Mouse (Mus musculus) layer of hippocampus, postnatal 14 days (tissue): ENCODE measurements around the gene Gys1. TPM values are rescaled to one million over a fixed set of nuclear protein-coding genes. Genes with fewer than 3 reads are reported as not detected.
"Not testable (repeated sequence)": the region's sequence is repeated elsewhere in the genome, so short reads cannot be mapped to it uniquely, and the experiment has no call there.

ENCODE experiments used
- DNase-seq, 2 experiments: peaks; one replicate each; pipeline ENCODE4 v3.0.0; 2021 to 2022; ENCODE audit warnings: low spot score in 2 of 2, mixed read lengths in 1 of 2
- long read RNA-seq, 2 experiments: library from polyadenylated mRNA; stranded (forward); transcript quantifications; one replicate each; pipeline ENCODE4 v2.0.0; 2021
- total RNA-seq, 2 experiments: library from RNA; stranded (reverse); gene quantifications; 2 replicates each; pipeline ENCODE4 v1.2.3; 2021

The Gys1 gene
- 10 to 100 TPM; 17.7 to 18.7 TPM for total RNA-seq
- long read RNA-seq, experiment 1, transcript Gys1-201 (16 exons, 3,678 nt) = major isoform, 5 of 13 reads
- long read RNA-seq, experiment 1, partial matches to known transcripts = 5 of 13 reads
- long read RNA-seq, experiment 1, other reads (novel, unspliced or antisense) = 3 of 13 reads
- long read RNA-seq, experiment 2, transcript Gys1-201 (16 exons, 3,678 nt) = major isoform, 5 of 17 reads
- long read RNA-seq, experiment 2, partial matches to known transcripts = 8 of 17 reads
- long read RNA-seq, experiment 2, other reads (novel, unspliced or antisense) = 4 of 17 reads

GRCm38 (mm10) chr7:45434203-45435015 lies at the start of gene Gys1:
Gene Gys1 (plus strand): TSS chr7:45434844.
- DNase-seq = peak; percentile 100

DNA sequence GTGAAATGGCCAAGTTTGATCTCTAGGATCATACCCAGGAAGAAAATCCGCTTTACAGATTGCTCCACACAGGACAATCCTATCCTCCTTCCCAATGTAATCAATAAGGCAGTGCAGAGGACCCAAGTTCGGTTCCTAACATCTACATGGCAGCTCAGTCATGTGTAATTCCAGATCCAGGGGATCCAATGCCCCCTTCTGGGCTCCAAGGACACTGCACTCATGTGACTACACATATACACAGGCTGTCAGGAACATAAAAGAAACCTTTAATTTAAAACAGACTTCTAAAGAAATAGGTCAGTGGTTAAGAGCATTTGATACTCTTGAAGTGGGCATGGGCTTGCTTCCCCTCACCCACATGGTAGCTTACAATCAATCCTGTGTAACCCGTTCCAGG lies 48.6 kb upstream of the Gys1 start:
- no peak for DNase-seq

DNA sequence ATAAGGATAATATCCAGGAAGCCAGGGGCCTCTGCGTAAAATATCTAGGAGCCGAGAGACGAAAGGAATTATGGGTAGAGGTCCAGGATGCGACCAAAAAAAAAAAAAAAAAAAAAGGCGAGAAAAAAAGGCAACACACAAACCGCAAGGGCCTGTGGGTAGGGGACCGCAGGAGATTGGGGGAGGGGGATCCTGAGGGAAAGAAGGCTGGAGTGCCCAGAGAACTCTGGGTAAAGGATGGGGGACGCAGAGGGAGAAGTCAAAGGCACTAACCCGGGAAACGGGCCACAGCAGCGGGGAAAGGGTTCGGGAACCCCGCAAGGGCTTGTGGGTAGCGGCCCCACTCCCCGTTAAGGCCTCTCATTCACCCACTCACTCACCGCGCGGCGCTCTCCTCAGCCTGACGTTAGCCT lies 39.5 kb upstream of the Gys1 start:
- DNase-seq = no peak

GRCm38 (mm10) chr7:45395578-45396336 lies 38.9 kb upstream of the Gys1 start, which contains the start of gene Snrnp70:
Gene Snrnp70 (minus strand): TSS chr7:45395742.
- peak; percentile 100 for DNase-seq

- DNase-seq = not testable (repeated sequence)
These were observed 38.3 kb upstream of the Gys1 start for GRCm38 (mm10) chr7:45396337-45396775.

DNA sequence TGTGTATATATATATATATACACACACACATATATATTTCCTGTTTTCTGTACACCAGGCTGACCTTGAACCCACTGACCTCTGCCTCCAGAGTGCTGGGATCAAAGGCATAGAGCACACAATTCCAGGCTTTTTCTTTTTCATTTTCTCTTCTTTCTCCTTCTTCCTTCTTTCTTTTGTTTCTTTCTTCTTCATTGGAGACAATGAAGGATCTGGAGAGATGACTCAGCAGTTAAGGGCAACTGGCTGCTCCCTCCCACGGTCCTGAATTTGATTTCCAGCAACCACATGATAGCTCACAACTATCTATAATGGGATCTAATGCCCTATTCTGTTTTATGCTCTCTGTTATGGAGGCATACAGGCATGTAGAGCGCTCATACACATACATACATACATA lies 37.9 kb upstream of the Gys1 start:
- DNase-seq = no peak

DNA sequence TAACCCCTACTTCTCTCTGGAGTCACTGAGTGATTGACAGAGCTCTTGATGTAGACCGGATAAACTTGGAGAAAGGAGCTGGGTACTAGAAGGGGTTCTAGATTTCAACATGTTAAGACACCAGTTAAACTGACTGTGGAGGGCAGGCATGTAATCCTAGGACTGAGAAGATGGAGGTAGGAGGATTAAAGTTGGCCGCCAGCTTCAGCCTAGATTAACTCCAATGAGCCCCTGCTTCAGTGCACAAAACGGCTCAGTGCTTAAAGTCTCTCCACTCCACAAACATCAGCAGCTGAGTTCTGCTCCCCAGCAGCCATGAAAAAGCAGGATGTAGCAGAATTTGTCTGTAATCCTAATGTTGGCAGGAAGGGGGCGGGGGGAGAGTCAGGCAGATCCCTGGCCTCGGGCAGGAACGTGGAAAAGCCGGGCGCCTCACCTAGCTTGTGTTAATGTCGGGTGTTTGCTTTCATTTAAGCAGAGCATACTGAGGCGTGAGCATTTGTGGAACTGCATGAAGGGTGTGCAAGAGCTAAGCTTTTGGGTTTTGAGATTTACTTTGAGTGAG lies 33.0 kb upstream of the Gys1 start:
- DNase-seq = no peak

DNA sequence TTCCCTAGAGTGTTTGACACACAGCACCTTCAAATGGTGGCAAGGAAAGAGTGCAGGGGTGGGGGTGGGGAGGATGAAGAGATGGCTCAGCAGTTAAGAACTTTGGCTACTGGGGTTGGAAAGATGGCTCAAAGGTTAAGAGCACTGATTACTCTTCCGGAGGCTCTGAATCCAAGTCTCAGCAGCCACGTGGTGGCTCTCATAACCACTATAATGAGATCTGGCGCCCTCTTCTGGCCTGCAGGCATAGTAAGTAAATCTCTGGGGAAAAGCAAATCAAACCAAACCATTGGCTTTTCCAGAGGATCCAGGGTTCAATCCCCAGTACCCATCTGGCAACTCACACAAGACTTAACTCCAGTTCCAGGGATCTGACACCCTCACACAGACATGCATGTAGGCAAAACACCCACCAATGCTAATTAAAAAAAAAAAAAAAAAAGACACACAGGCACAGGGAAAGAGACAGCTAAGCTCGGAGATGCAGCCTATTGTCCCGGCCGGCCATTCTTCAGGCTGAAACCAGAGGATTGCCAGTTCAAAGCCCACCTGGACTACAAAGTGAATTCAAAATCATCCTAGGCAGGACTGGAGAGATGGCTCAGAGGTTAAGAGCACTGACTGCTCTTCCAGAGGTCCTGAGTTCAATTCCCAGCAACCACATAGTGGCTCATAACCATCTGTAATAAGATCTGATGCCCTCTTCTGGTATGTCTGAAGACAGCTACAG lies 30.9 kb upstream of the Gys1 start:
- peak in 1 of 2 experiments; percentile 31 for DNase-seq

DNA sequence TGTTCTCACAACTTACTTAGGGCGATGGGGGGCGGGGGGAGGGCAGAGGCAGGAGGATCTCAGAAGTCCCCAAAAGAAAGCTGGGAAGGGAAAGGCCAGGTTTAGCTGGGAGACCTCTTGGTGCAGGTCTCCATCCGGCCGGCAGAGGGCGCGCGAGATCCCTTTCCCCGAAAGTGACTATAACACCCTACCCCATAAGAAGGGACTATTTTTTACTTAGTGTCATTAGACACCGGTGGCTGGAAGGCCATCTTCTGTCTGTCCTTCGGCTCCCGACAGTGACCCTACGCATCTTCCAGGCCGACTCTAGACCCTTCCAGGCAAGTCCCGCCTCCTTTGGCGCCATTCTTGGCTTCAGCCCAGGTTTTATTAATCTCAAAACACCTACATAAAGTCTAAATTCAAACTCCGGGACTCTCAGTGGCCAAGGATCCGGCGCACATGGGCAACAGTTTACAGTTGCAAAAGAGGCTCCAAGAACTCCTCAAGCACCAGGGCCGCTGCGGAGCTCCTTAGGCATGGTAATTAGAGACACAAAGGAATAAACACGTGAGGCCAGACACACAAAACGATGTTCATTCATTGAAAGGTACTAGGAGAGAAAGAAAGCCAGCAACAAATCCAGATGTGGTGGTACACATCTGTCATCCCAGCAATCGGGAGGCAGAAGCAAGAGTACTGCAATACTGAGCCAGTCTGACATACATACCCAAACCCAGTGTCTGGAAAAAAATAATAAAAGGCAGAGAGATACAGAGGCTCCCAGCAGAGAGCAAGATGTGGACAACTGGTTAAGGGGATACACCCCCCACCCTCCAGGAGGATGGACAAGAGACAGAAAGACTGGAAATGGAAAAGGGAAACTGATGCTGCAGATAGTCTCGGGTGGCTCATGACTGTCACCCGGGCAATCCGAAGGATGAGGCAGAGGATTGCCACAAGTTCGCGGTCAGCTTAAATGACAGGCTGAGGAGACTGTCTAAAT lies 29.3 kb upstream of the Gys1 start, which contains the start of gene Kcna7:
Gene Kcna7, plus strand, starts transcription at position 563 of the 985 bp plus-strand sequence.
- DNase-seq = peak; percentile 53 to 59

GRCm38 (mm10) chr7:45406157-45407156 lies 28.2 kb upstream of the Gys1 start:
- DNase-seq = no peak

DNA sequence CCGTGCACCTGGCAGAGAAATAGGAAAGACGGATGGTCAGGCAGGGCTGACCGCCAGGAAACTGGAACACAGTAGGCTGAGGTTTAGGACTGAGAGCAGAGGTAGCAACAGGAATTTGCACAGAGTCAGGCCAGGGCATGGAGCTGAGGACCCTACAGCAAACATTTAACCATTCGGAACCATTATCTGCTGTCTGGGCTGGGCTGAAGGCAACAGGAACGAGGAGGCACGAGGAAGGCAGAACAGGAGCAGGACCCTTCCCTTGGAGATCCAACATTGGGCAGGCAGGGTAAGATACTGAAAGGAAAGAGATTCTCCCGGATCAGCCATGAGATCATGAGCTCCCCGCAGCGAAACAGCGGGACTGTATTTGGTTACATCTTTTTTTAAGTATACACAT lies 26.8 kb upstream of the Gys1 start:
- DNase-seq = no peak

DNA sequence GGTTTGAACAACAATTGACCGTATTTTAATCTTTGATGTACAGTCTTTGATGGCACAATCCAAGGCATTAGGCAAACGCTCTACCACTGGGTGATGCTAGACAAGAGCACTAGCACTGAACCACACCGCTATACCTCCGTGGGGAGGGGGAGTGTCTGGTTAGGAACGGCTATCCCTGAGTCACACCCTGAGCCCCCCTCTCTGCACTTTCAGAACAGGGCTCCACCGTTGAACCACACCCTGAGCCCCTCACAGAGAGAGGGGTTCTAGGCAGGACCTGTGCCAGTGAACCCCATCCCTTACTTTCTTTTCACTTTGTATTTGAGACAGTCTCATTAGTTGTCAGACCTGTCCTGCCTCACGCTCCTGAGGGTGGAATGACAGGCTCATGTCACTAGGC lies 26.3 kb upstream of the Gys1 start:
- DNase-seq = no peak

GRCm38 (mm10) chr7:45408949-45409348 lies 25.7 kb upstream of the Gys1 start:
- DNase-seq = no peak

- DNase-seq = no peak
These were observed 25.0 kb upstream of the Gys1 start for GRCm38 (mm10) chr7:45409497-45410163.

GRCm38 (mm10) chr7:45412421-45412820 lies 22.2 kb upstream of the Gys1 start:
- DNase-seq = no peak

GRCm38 (mm10) chr7:45413113-45413863 lies 21.4 kb upstream of the Gys1 start, which contains the start of gene Ntf5:
Gene Ntf5 (plus strand): TSS chr7:45413695.
- DNase-seq = no peak
